Mouse (Mus musculus): ENCODE results near the gene Nup85. TPM values are rescaled to one million over a fixed set of nuclear protein-coding genes. Genes with fewer than 3 reads are reported as not detected.

The Nup85 gene
- polyA plus RNA-seq, 1 experiment from 2014 or later: 180 TPM

DNA sequence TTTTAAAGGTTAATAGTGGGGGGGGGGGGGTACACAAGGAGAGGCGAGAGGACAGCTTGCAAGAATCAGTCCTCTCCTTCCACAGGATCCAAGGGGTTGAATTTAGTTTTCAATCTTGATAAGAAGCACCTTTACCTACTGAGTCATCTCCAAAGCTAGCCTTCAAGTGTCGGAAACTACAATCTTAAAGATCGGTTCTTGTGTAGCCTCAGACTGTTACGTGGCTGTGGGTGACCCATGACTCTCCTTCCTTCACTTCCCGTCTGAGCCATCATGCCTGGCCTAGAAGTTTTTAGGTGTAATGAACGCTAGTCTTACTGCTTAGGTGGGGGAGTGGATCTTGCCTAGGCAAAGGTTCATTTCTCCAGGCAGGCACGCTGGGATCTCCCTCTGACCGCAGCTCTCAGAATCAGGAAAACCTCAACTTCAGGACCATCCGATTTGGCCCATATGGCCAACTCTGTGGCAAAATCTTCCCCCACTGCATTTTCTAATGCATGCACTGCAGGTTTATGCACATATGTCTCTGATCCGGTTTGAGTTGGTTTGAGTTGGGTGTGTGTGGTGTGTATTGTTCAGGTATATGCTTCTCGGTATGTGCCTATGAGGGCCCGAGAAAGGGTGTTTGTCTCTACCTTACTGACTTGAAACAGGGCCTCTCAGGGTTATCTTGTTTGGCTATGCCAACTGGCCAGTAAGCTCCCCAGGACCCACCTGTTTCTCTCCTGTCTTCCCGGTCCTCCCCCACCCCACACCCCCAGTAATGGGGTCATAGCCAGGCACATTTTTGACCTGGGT, 65.7 kb downstream of the Nup85 start:
- WGBS: 83% methylated on average over 13 of the region's 13 CpGs
- no peak for ATAC-seq (ENCODE audit: insufficient number of reproducible peaks, insufficient read depth, low FRiP score, low TSS enrichment, low read depth)
- H3K9ac ChIP-seq: no peak overlapping the region

DNA sequence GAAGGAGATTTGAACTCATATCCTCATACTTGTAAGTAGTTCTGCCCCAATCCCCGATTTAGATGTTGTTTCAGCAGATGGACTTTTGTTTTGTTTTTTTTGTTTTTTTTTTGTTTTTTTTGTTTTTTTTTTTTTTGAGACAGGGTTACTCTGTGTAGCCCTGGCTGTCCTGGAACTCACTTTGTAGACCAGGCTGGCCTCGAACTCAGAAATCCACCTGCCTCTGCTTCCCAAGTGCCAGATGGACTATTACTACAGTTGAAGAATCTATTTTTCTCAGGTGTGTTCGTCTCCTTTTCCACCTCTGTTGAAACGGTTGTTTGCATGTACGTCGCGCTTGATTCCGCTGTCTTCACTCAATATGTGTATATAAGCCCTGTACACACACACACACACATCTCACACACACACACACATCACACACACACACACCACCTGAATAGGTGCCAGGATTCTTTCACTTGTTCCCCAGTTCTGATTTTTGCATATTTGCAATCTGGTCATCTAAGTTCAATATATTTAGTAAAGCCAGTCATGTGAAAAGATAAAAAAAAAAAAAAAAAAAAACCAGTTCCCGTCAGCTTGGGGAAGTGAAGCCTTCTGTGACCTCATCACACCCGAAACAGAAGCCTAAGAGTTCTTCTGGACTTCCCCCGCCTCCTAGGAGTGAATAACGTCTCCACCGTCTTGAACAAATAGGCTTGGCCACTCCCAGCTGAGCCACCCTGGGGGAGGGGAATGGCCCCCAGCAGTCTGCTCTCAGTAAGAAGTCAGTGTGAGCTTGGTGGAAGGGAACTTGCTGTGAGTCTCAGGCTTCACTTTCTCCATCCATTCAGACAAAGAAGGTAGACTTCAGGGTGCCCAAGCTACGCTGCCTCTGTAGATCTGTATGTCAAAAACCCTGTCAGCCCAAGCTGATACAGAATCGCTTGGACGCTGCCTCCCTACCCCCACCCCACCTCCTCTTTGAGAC, 66.6 kb downstream of the Nup85 start:
- Histone ChIP-seq H3K4me1 (peaks cover 13% of the 10 kb centered on the region; the same call in 1 of the 2 replicates), H3K9me3 (no peaks in the 10 kb centered on the region), H3K36me3 (no peaks in the 10 kb centered on the region), H3K9ac (no peak overlapping the region), H3K4me2 (0 out of 2 replicates have a peak overlapping the region, but pooled peaks have one; percentile 0), H3K27me3 (no peaks in the 10 kb centered on the region), H3K27ac (no peak overlapping the region), H3K4me3 (no peak overlapping the region)
- no peak for ATAC-seq (ENCODE audit: insufficient number of reproducible peaks, insufficient read depth, low FRiP score, low TSS enrichment, low read depth)
- 48% methylated on average over 16 of the region's 16 CpGs for WGBS

More for the DNA sequence above, 65.7 kb downstream of the Nup85 start:
- no peaks in the 10 kb centered on the region for H3K36me3 ChIP-seq
- no peaks in the 10 kb centered on the region for H3K9me3 ChIP-seq
- H3K4me1 ChIP-seq: peaks cover 13% of the 10 kb centered on the region; the same call in 1 of the 2 replicates
- no peak overlapping the region for H3K27ac ChIP-seq
- H3K4me3 ChIP-seq: no peak overlapping the region
- H3K4me2 ChIP-seq: no peak overlapping the region
- H3K27me3 ChIP-seq: no peaks in the 10 kb centered on the region

DNA sequence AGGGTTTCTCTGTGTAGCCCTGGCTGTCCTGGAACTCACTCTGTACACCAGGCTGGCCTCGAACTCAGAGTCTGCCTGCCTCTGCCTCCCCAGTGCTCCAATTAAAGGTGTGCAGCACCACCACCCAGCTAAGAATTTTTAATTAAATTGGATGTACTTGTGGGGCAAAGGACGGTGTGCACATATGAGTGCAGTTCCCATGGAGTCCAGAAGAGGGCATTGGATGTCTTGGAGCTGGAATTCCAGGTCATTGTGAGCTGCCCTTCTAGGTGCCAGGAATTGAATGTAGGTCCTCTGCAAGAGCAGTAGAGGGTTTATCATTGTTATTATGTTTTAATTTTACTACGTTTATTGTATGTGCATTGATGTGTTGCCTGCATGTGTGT, 67.3 kb downstream of the Nup85 start:
- H3K27ac ChIP-seq: no peak overlapping the region
- H3K36me3 ChIP-seq: no peaks in the 10 kb centered on the region
- H3K9me3 ChIP-seq: no peaks in the 10 kb centered on the region
- whole genome bisulfite sequencing: 28% methylated on average over 3 of the region's 3 CpGs
- 0 out of 2 replicates have a peak overlapping the region, but pooled peaks have one; percentile 0 for H3K4me2 ChIP-seq
- H3K4me3 ChIP-seq: no peak overlapping the region
- no peak for ATAC-seq (ENCODE audit: insufficient number of reproducible peaks, insufficient read depth, low FRiP score, low TSS enrichment, low read depth)
- no peak overlapping the region for H3K9ac ChIP-seq
- no peaks in the 10 kb centered on the region for H3K27me3 ChIP-seq
- H3K4me1 ChIP-seq: peaks cover 7% of the 10 kb centered on the region; the same call in 1 of the 2 replicates

DNA sequence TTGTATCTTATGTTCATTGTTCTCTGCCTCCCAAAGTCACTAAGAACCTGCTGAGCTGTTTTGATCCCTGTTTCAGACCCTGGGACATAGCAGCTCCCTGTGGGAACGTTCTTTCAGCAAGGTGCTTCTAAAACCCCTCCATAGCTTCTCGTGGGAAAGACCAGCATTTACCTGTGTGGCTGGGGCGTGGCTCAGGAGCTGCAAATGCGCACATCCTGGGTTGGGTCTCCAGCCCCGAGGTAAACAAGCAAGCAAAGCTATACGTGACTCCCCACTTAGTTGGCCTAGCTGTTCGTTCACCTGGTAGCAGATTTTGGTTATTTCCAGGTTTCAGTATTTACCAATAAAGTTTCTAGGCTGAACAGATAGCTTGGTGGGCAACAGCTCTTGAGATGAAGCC, 68.0 kb downstream of the Nup85 start:
- H3K36me3 ChIP-seq: no peaks in the 10 kb centered on the region
- H3K27ac ChIP-seq: no peak overlapping the region
- no peak for ATAC-seq (ENCODE audit: insufficient number of reproducible peaks, insufficient read depth, low FRiP score, low TSS enrichment, low read depth)
- H3K4me2 ChIP-seq: no peak overlapping the region
- H3K4me3 ChIP-seq: no peak overlapping the region
- H3K9ac ChIP-seq: no peak overlapping the region
- peaks cover 1% of the 10 kb centered on the region; the same call in 1 of the 2 replicates for H3K4me1 ChIP-seq
- no peaks in the 10 kb centered on the region for H3K27me3 ChIP-seq
- WGBS: 75% methylated on average over 7 of the region's 7 CpGs
- H3K9me3 ChIP-seq: no peaks in the 10 kb centered on the region

DNA sequence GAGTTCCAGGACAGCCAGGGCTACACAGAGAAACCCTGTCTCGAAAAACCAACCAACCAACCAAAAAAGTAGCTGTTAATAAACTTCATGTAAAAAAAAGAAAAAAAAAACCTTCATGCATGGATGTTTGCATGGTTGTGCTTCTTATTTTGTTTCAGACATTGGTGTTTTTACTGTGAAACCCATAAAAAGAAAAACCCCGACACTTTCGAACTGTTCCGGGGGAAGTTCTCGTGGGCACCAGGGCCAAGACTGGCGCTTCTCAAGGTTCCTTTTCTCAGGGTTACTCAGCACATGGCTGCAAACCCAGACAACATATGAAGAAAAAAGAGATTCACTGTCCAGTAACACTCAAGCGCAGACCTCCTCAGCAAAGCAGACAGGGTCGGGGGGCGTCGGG, 68.6 kb downstream of the Nup85 start:
- H3K4me3 ChIP-seq: no peak overlapping the region
- no peak for ATAC-seq (ENCODE audit: insufficient number of reproducible peaks, insufficient read depth, low FRiP score, low TSS enrichment, low read depth)
- no peaks in the 10 kb centered on the region for H3K27me3 ChIP-seq
- H3K9me3 ChIP-seq: no peaks in the 10 kb centered on the region
- no peak overlapping the region for H3K4me2 ChIP-seq
- no peaks in the 10 kb centered on the region; the same call in 1 of the 2 replicates for H3K4me1 ChIP-seq
- H3K36me3 ChIP-seq: no peaks in the 10 kb centered on the region
- 87% methylated on average over 10 of the region's 10 CpGs for WGBS
- H3K27ac ChIP-seq: no peak overlapping the region
- H3K9ac ChIP-seq: no peak overlapping the region

Other genes with a start within 250 kb of the Nup85 start
- not detected in 2 replicates for gene Ush1g, start 242.4 kb upstream of the Nup85 start, polyA plus RNA-seq (2015; fragmentation: Nextera tagmentation; extraction: Ambion mirVana)
- 0.14 TPM in 1 of 2 replicates, not detected in the other for gene Otop3, start 229.7 kb upstream of the Nup85 start, polyA plus RNA-seq (2015; fragmentation: Nextera tagmentation; extraction: Ambion mirVana)
- gene Hid1, start 196.7 kb upstream of the Nup85 start, polyA plus RNA-seq (2015; fragmentation: Nextera tagmentation; extraction: Ambion mirVana): 4.0 and 6.2 TPM in 2 replicates
- gene Cdr2l, start 182.5 kb upstream of the Nup85 start, polyA plus RNA-seq (2015; fragmentation: Nextera tagmentation; extraction: Ambion mirVana): 12.3 and 14.1 TPM in 2 replicates
- 173 and 181 TPM in 2 replicates for gene Mrpl58, start 160.7 kb upstream of the Nup85 start, polyA plus RNA-seq (2015; fragmentation: Nextera tagmentation; extraction: Ambion mirVana)
- gene Atp5h, start 144.5 kb upstream of the Nup85 start, polyA plus RNA-seq (2015; fragmentation: Nextera tagmentation; extraction: Ambion mirVana): 880 and 943 TPM in 2 replicates
- gene Kctd2, start 144.3 kb upstream of the Nup85 start, polyA plus RNA-seq (2015; fragmentation: Nextera tagmentation; extraction: Ambion mirVana): 9.6 and 17.5 TPM in 2 replicates
- gene Trim80, start 123.9 kb upstream of the Nup85 start, polyA plus RNA-seq (2015; fragmentation: Nextera tagmentation; extraction: Ambion mirVana): 0.14 TPM in 1 of 2 replicates, not detected in the other
- 0.17 and 0.44 TPM in 2 replicates for gene Slc16a5, start 102.0 kb upstream of the Nup85 start, polyA plus RNA-seq (2015; fragmentation: Nextera tagmentation; extraction: Ambion mirVana)
- 11.6 and 11.9 TPM in 2 replicates for gene Armc7, start 88.8 kb upstream of the Nup85 start, polyA plus RNA-seq (2015; fragmentation: Nextera tagmentation; extraction: Ambion mirVana)
- 77.2 and 85.3 TPM in 2 replicates for gene Nt5c, start 72.6 kb upstream of the Nup85 start, polyA plus RNA-seq (2015; fragmentation: Nextera tagmentation; extraction: Ambion mirVana)
- gene Jpt1, start 50.0 kb upstream of the Nup85 start, polyA plus RNA-seq (2015; fragmentation: Nextera tagmentation; extraction: Ambion mirVana): 566 and 584 TPM in 2 replicates
- gene Sumo2, start 28.2 kb upstream of the Nup85 start, polyA plus RNA-seq (2015; fragmentation: Nextera tagmentation; extraction: Ambion mirVana): 1,193 and 1,231 TPM in 2 replicates
- gene Mrps7, start 39.5 kb downstream of the Nup85 start, polyA plus RNA-seq (2015; fragmentation: Nextera tagmentation; extraction: Ambion mirVana): 92.8 and 95.6 TPM in 2 replicates
- gene Gga3, start 39.6 kb downstream of the Nup85 start, polyA plus RNA-seq (2015; fragmentation: Nextera tagmentation; extraction: Ambion mirVana): 18.9 and 24.6 TPM in 2 replicates
- 20.2 and 20.6 TPM in 2 replicates for gene Mif4gd, start 48.5 kb downstream of the Nup85 start, polyA plus RNA-seq (2015; fragmentation: Nextera tagmentation; extraction: Ambion mirVana)
- 25.0 and 28.0 TPM in 2 replicates for gene Slc25a19, start 63.9 kb downstream of the Nup85 start, polyA plus RNA-seq (2015; fragmentation: Nextera tagmentation; extraction: Ambion mirVana)
- 77.7 and 108 TPM in 2 replicates for gene Grb2, start 144.2 kb downstream of the Nup85 start, polyA plus RNA-seq (2015; fragmentation: Nextera tagmentation; extraction: Ambion mirVana)
- 24.8 and 24.9 TPM in 2 replicates for gene Tmem94, start 201.0 kb downstream of the Nup85 start, polyA plus RNA-seq (2015; fragmentation: Nextera tagmentation; extraction: Ambion mirVana)
- 16.1 and 17.3 TPM in 2 replicates for gene Caskin2, start 249.2 kb downstream of the Nup85 start, polyA plus RNA-seq (2015; fragmentation: Nextera tagmentation; extraction: Ambion mirVana)